Mouse (Mus musculus) CH12.LX (cell line): Measurements from ENCODE around the gene Myo16. TPM values are rescaled to one million over a fixed set of nuclear protein-coding genes. Genes with fewer than 3 reads are reported as not detected.

Experiments used
- DNase-seq: peaks from one replicate; pipeline ENCODE4 v3.0.0-alpha.2; 2013; ENCODE audit errors: extremely low read depth
- H3K27ac ChIP-seq: 2 replicates; pipeline ENCODE4 v1.5.1; 2012; ENCODE audit warnings: low read depth, mild to moderate bottlenecking, control low read depth, moderate library complexity; ENCODE audit not compliant: insufficient read depth
- H3K27me3 ChIP-seq: replicated peaks from 2 replicates; pipeline ENCODE3; 2012; ENCODE audit warnings: inconsistent platforms
- H3K36me3 ChIP-seq, 2 experiments: replicated peaks in 1 of 2; 2 replicates each; pipeline versions ENCODE3 to v1.6.1; 2012; ENCODE audit warnings: inconsistent platforms in 1 of 2, low read length in 1 of 2, mild to moderate bottlenecking in 1 of 2, mixed read lengths in 1 of 2, moderate library complexity in 1 of 2; ENCODE audit not compliant: control insufficient read depth in 1 of 2, insufficient read depth in 1 of 2
- H3K4me1 ChIP-seq, 2 experiments: 2 replicates each; pipeline ENCODE4 v1.6.1; 2012; ENCODE audit warnings: inconsistent platforms in 1 of 2, moderate library complexity in 1 of 2; ENCODE audit not compliant: insufficient read depth in 2 of 2, control insufficient read depth in 1 of 2
- H3K4me2 ChIP-seq: 2 replicates; pipeline ENCODE4 v1.6.1; 2012; ENCODE audit warnings: low read depth, mild to moderate bottlenecking, control low read depth; ENCODE audit not compliant: poor library complexity, insufficient read depth, severe bottlenecking
- H3K4me3 ChIP-seq, 3 experiments: fragments of 150-350 bp in 1 of 3; sonication (generic) in 1 of 3; replicated peaks in 1 of 3; 2 replicates each; pipeline versions ENCODE3 to v1.5.1; 2011 to 2012; ENCODE audit warnings: low read depth in 2 of 3, low read length in 2 of 3, mild to moderate bottlenecking in 2 of 3, moderate library complexity in 2 of 3, control low read depth in 1 of 3, improper control_type of control experiment in 1 of 3, inconsistent platforms in 1 of 3, mixed read lengths in 1 of 3; ENCODE audit not compliant: poor library complexity in 1 of 3
- H3K79me2 ChIP-seq: replicated peaks from 2 replicates; pipeline ENCODE4 v1.6.1; 2012; ENCODE audit warnings: mild to moderate bottlenecking, moderate library complexity; ENCODE audit not compliant: control insufficient read depth, poor library complexity, insufficient read depth, severe bottlenecking; ENCODE audit errors: extremely low read depth
- H3K9ac ChIP-seq: 2 replicates; pipeline ENCODE4 v1.6.1; 2012; ENCODE audit warnings: low read depth, mild to moderate bottlenecking, control low read depth, moderate library complexity; ENCODE audit not compliant: insufficient read depth
- H3K9me3 ChIP-seq: replicated peaks from 2 replicates; pipeline ENCODE3; 2012; ENCODE audit warnings: low read length, inconsistent platforms, mixed read lengths
- CHD1 ChIP-seq: IDR thresholded peaks from 2 replicates; pipeline ENCODE4 v1.6.1; 2012; ENCODE audit warnings: low read depth, low read length, improper control_type of control experiment, inconsistent platforms
- CHD2 ChIP-seq: IDR thresholded peaks from 2 replicates; pipeline ENCODE4 v1.6.1; 2011; ENCODE audit warnings: low read length, improper control_type of control experiment
- E2F4 ChIP-seq: IDR thresholded peaks from 2 replicates; pipeline ENCODE4 v1.6.1; 2011; ENCODE audit warnings: low read depth, low read length, improper control_type of control experiment; ENCODE audit not compliant: insufficient replicate concordance
- ELF1 ChIP-seq: IDR thresholded peaks from 2 replicates; pipeline ENCODE4 v1.6.1; 2014; ENCODE audit warnings: low read depth, mild to moderate bottlenecking, inconsistent platforms, low read length, improper control_type of control experiment
- EP300 ChIP-seq: IDR thresholded peaks from 2 replicates; pipeline ENCODE4 v1.6.1; 2011; ENCODE audit warnings: low read length, improper control_type of control experiment
- ETS1 ChIP-seq: conservative IDR thresholded peaks from 2 replicates; pipeline ENCODE4 v1.6.1; 2012; ENCODE audit warnings: low read depth, mild to moderate bottlenecking, inconsistent platforms, low read length, improper control_type of control experiment, moderate library complexity
- GABPA ChIP-seq: IDR thresholded peaks from 2 replicates; pipeline ENCODE4 v1.6.1; 2012; ENCODE audit warnings: low read depth, low read length, improper control_type of control experiment, inconsistent platforms; ENCODE audit not compliant: insufficient replicate concordance
- IRF4 ChIP-seq: IDR thresholded peaks from 2 replicates; pipeline ENCODE4 v1.6.1; 2014; ENCODE audit warnings: low read depth, mild to moderate bottlenecking, inconsistent platforms, low read length, improper control_type of control experiment
- JUN ChIP-seq: IDR thresholded peaks from 2 replicates; pipeline ENCODE4 v1.6.1; 2011; ENCODE audit warnings: low read depth, mild to moderate bottlenecking, low read length, improper control_type of control experiment, moderate library complexity; ENCODE audit not compliant: insufficient read depth
- JUND ChIP-seq: conservative IDR thresholded peaks from 2 replicates; pipeline ENCODE4 v1.6.1; 2011; ENCODE audit warnings: low read depth, low read length, improper control_type of control experiment
- MAFK ChIP-seq: IDR thresholded peaks from 2 replicates; pipeline ENCODE4 v1.6.1; 2011; ENCODE audit warnings: low read length, improper control_type of control experiment; ENCODE audit not compliant: insufficient replicate concordance
- MAX ChIP-seq: IDR thresholded peaks from 2 replicates; pipeline ENCODE4 v1.6.1; 2011; ENCODE audit warnings: low read length, improper control_type of control experiment
- MAZ ChIP-seq: IDR thresholded peaks from 2 replicates; pipeline ENCODE4 v1.6.1; 2012; ENCODE audit warnings: low read depth, mild to moderate bottlenecking, inconsistent platforms, low read length, improper control_type of control experiment, moderate library complexity
- MEF2A ChIP-seq: IDR thresholded peaks from 2 replicates; pipeline ENCODE4 v1.6.1; 2014; ENCODE audit warnings: low read depth, mild to moderate bottlenecking, inconsistent platforms, low read length, improper control_type of control experiment, borderline replicate concordance
- NELFE ChIP-seq: IDR thresholded peaks from 2 replicates; pipeline ENCODE4 v1.6.1; 2011; ENCODE audit warnings: low read depth, low read length, improper control_type of control experiment
- NRF1 ChIP-seq: IDR thresholded peaks from 2 replicates; pipeline ENCODE4 v1.6.1; 2014; ENCODE audit warnings: low read depth, mild to moderate bottlenecking, inconsistent platforms, low read length, improper control_type of control experiment, moderate library complexity
- PAX5 ChIP-seq: IDR thresholded peaks from 2 replicates; pipeline ENCODE4 v1.6.1; 2012; ENCODE audit warnings: low read length, inconsistent platforms, mixed read lengths
- POLR2A ChIP-seq: IDR thresholded peaks from 2 replicates; pipeline ENCODE4 v1.6.1; 2011; ENCODE audit warnings: low read depth, mild to moderate bottlenecking, improper control_type of control experiment, low read length
- POLR2AphosphoS2 ChIP-seq: IDR thresholded peaks from 2 replicates; pipeline ENCODE4 v1.6.1; 2011; ENCODE audit warnings: low read depth, low read length, improper control_type of control experiment
- RAD21 ChIP-seq: IDR thresholded peaks from 2 replicates; pipeline ENCODE4 v1.6.1; 2011; ENCODE audit warnings: low read depth, mild to moderate bottlenecking, low read length, improper control_type of control experiment, moderate library complexity
- RCOR1 ChIP-seq: conservative IDR thresholded peaks from 2 replicates; pipeline ENCODE4 v1.6.1; 2012; ENCODE audit warnings: low read depth, mild to moderate bottlenecking, inconsistent platforms, low read length, improper control_type of control experiment
- SMC3 ChIP-seq: IDR thresholded peaks from 2 replicates; pipeline ENCODE4 v1.6.1; 2011; ENCODE audit warnings: low read depth, low read length, improper control_type of control experiment
- UBTF ChIP-seq: IDR thresholded peaks from 2 replicates; pipeline ENCODE4 v1.6.1; 2012; ENCODE audit warnings: low read depth, mild to moderate bottlenecking, inconsistent platforms, low read length, improper control_type of control experiment, moderate library complexity
- USF1 ChIP-seq: IDR thresholded peaks from 2 replicates; pipeline ENCODE4 v1.6.1; 2014; ENCODE audit warnings: low read depth, mild to moderate bottlenecking, inconsistent platforms, low read length, improper control_type of control experiment
- USF2 ChIP-seq: conservative IDR thresholded peaks from 2 replicates; pipeline ENCODE4 v1.6.1; 2011; ENCODE audit warnings: low read depth, low read length, improper control_type of control experiment
- ZMIZ1 ChIP-seq: IDR thresholded peaks from 2 replicates; pipeline ENCODE4 v1.6.1; 2012; ENCODE audit warnings: low read depth, mild to moderate bottlenecking, inconsistent platforms, low read length, improper control_type of control experiment
- dilution Hi-C: fragments of 300-500 bp; cut with MboI; formaldehyde crosslinking; loops from 2 replicates; pipeline ENCODE4 v1.14.3; 2020; ENCODE audit warnings: low sequenced_read_pairs; ENCODE audit not compliant: extremely low pct_unique_long_range_greater_than_20kb, extremely low pct_ligation_motif_present
- in situ Hi-C: fragments of 300-500 bp; cut with MboI; formaldehyde crosslinking; loops from 3 replicates; pipeline ENCODE4 v1.14.3; 2019; ENCODE audit warnings: low sequenced_read_pairs, low pct_ligation_motif_present, low pct_unique_long_range_greater_than_20kb, mixed read lengths
- polyA plus RNA-seq: library from polyadenylated mRNA; unstranded; fragments of >175 nt; gene quantifications from 2 replicates; pipeline ENCODE4 v1.2.1, GENCODE M21; 2012; ENCODE audit warnings: low read depth; ENCODE audit not compliant: insufficient read length
- total RNA-seq, 2 experiments: library from RNA; depleted of rRNA; stranded (reverse); fragments of 300-350 nt in 1 of 2; fragments of >200 nt in 1 of 2; gene quantifications; 2 replicates each; pipeline ENCODE4 v1.2.3; 2012 to 2014

The Myo16 gene
- total and polyA plus RNA-seq, 3 experiments: not detected

DNA sequence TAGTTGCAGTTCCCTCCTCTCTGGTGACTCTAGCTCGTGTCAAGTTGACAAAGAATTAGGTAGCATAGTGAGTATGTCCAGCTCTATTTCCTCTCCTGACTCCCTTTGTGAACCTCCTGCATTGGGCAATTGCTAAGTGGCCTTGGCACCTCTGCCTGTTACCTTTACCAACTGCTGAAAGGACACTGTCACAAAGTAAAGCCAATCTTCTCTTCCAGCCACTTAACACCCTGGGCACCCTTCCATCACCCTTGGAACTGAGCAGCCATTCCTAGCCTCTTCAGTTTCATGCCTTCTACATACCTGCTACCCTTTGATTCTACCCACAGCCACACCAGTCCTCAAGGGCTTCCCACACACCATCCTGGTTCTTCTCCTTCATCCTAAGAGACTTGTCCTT is 233.4 kb downstream of the Myo16 start:
- H3K4me2 ChIP-seq: no peak overlapping the region
- no peak overlapping the region for H3K9ac ChIP-seq
- H3K4me3 ChIP-seq: no peak overlapping the region
- dilution Hi-C loops (no loop called here), in situ Hi-C loops (no loop called here)
- DNase-seq: no peak
- H3K4me1 ChIP-seq: peaks cover 3 to 11% of the 10 kb centered on the region in 2 experiments; a peak in 3 of 4 replicates
- H3K27ac ChIP-seq: no peak overlapping the region
- no peaks in the 10 kb centered on the region for H3K9me3 ChIP-seq
- no peaks in the 10 kb centered on the region for H3K36me3 ChIP-seq
- no peak for TF ChIP-seq SMC3
- no peak for TF ChIP-seq UBTF
- no peaks in the 10 kb centered on the region for H3K79me2 ChIP-seq
- peaks cover 4% of the 10 kb centered on the region for H3K27me3 ChIP-seq

DNA sequence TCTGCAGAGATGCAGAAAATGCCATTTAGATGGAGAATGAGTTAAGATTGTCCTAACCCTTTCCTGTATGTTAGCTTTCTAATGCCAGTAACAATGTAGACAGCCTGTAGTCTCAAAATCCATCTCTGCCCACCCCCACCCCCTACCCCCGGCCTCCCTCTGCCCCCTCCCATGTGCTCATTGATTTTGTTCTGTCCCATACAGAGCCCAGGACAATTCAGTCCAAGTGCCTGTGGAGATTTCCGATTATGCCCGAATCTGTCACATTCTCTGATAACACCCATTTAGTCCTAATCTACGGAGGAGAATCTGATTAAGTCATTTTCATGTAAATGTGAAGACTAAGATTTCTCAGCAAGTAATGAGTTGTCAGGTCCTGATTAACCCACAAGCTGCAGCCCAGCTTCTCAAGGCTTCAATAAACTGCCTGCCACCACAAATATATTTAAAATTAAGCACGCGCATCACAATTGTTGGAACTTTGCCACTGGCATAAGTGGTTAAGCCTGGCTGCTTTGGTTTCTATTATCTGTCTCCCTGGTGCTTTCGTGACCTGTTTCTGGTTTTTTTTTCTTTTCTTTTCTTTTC is 237.5 kb downstream of the Myo16 start:
- Histone ChIP-seq H3K27me3 (peaks cover 4% of the 10 kb centered on the region), H3K36me3 (no peaks in the 10 kb centered on the region)
- no peak for TF ChIP-seq E2F4
- TF ChIP-seq POLR2A: no peak
- no peak for TF ChIP-seq USF2
- no peak for TF ChIP-seq JUN
- TF ChIP-seq MEF2A: no peak
- TF ChIP-seq NELFE: no peak
- no peak for TF ChIP-seq ELF1
- no peak for TF ChIP-seq UBTF
- TF ChIP-seq CHD1: no peak
- TF ChIP-seq GABPA: no peak
- no peak for TF ChIP-seq USF1
- TF ChIP-seq, all 38 proteins: peak for 0
- Histone ChIP-seq H3K9me3 (no peaks in the 10 kb centered on the region), H3K4me2 (no peak overlapping the region), H3K27ac (no peak overlapping the region), H3K79me2 (no peaks in the 10 kb centered on the region), H3K9ac (no peak overlapping the region), H3K4me3 (no peak overlapping the region), H3K4me1 (peaks cover 18 to 43% of the 10 kb centered on the region in 2 experiments)
- DNase-seq: no peak
- in situ Hi-C loops (no loop called here), dilution Hi-C loops (no loop called here)

DNA sequence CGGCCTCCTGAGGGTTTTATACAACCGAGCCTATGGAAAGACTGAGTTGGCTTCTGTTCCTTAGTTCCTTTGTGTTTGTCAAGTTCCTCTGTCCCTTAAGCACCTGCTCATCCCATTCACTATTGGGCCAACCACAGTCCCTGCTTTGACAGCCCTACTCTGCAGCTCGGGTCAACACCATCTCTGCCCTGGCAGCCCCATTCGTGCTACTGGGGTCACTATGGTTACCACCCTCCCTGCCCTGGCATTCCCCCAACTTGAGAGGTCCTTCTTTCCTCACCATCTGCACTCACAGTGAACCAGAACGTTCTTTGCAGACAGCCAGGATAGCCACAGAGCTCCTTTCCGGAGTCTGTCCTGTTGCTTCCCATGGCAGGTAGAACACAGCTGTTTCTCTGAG is 238.2 kb downstream of the Myo16 start:
- Histone ChIP-seq H3K9me3 (no peaks in the 10 kb centered on the region), H3K27me3 (peaks cover 4% of the 10 kb centered on the region), H3K79me2 (no peaks in the 10 kb centered on the region), H3K9ac (no peak overlapping the region), H3K36me3 (no peaks in the 10 kb centered on the region), H3K4me1 (peaks cover 18 to 43% of the 10 kb centered on the region in 2 experiments), H3K27ac (no peak overlapping the region), H3K4me2 (no peak overlapping the region), H3K4me3 (no peak overlapping the region)
- DNase-seq: no peak
- in situ Hi-C loops: no loop called here
- dilution Hi-C loops: no loop called here
- no peak for TF ChIP-seq ZMIZ1
- TF ChIP-seq E2F4: no peak
- TF ChIP-seq RAD21: no peak
- TF ChIP-seq MAX: no peak
- no peak for TF ChIP-seq RCOR1
- no peak for TF ChIP-seq EP300
- TF ChIP-seq ETS1: no peak
- no peak for TF ChIP-seq NRF1
- TF ChIP-seq PAX5: no peak
- TF ChIP-seq USF2: no peak
- no peak for TF ChIP-seq POLR2A
- no peak for TF ChIP-seq CHD2
- TF ChIP-seq MEF2A: no peak
- no peak for TF ChIP-seq JUND
- TF ChIP-seq MAFK: no peak
- TF ChIP-seq IRF4: no peak
- no peak for TF ChIP-seq MAZ
- no peak for TF ChIP-seq NELFE
- no peak for TF ChIP-seq POLR2AphosphoS2
